Mouse (Mus musculus): ENCODE measurements around the gene 4931406P16Rik.
"Not testable (repeated sequence)": the region's sequence is repeated elsewhere in the genome, so short reads cannot be mapped to it uniquely, and the experiment has no call there.

Gene 4931406P16Rik

GRCm38 (mm10) chr7:34206331-34206730 is 107.0 kb downstream of the 4931406P16Rik start:
- DNase-seq = no peak

DNA sequence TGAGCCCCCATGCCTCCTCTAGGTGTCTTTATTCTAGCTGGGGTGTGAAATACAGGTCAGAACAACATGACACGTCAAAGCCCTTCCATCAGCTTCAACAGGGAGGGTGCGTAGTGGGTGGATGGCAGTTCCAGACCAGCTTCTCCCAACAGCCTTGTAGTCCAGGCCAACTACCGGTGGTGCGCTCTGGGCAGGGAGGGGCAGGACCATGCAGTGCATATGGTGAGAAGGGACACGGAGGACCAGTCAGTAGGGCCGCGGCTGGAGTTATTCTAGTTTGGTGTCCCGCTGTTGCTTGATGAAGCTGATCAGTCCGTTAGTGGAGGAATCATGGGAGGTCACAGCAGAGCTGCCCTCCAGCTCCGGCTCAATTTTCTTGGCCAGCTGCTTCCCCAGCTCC is 111.2 kb downstream of the 4931406P16Rik start:
- DNase-seq = not testable (repeated sequence)

- DNase-seq = no peak
Observed at GRCm38 (mm10) chr7:34200829-34201228, 112.5 kb downstream of the 4931406P16Rik start.

DNA sequence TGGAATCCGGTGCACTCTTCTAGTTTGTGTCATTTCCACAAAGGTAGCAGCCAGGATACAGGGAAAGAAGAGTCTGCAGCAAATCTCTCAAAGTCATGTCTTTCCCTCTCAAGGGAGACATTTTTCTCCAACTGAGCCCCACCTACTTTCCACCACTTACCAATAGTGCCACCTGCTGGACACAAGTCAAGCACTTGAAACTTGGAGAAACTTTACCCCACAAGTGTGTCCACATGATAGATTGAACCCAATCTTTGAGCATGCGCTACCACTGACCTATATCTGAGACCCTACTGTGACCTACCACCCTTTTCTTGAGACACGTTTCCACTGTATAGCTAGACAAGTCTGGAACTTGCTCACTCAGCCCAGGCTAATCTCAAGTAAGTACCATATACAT is 115.0 kb downstream of the 4931406P16Rik start:
- DNase-seq = peak; percentile 36 to 50

GRCm38 (mm10) chr7:34196132-34197128 is 116.9 kb downstream of the 4931406P16Rik start, which contains the start of gene Pdcd2l:
Gene Pdcd2l (minus strand): TSS chr7:34196661.
- peak; percentile 91 to 93 for DNase-seq

DNA sequence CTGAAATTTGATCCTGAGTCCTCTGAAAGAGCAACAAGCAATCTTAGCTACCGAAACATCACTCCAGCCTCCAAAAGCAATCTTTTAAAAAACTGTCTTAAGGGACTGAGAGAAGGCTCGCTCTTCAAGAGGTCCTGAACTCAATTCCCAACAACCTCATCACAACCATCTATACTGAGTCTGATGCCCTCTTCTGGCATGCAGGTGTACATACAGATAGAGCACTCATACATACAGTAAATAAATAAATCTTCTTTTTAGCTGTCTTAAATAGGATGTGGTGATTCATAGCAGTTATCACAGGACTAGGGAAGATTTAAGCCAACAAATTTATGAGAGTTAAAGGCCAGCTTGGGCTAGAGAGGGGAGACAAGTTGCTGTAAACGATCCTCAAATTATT is 117.7 kb downstream of the 4931406P16Rik start:
- DNase-seq = no peak

DNA sequence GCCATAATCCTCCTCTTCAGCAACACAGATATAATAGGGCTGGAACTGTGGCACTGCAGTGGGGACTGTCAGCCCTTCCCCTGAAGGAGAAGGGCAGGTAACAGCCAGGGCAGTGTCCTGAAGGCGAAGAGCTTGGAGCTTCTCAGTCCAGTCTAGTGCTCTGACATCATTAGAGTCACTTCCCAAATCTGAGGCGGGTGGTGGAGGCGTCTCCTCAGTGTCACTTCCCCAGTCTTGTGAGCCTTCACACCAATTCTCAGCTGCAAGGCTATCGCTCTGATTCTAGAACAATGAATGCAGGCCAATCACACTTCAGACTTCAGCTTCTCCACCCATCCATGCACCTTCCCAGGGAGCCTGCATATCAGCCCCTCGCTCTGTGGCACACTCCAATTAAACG is 120.5 kb downstream of the 4931406P16Rik start:
- peak; percentile 10 to 24 for DNase-seq

- DNase-seq = no peak
Observed at GRCm38 (mm10) chr7:34189376-34189989, 123.9 kb downstream of the 4931406P16Rik start.

Measured in lung, adult 18-20 months (tissue).